Mouse (Mus musculus) embryo, embryonic 9.5 days (tissue): ENCODE measurements around the gene Ephb3.
"Not testable (repeated sequence)": the region's sequence is repeated elsewhere in the genome, so short reads cannot be mapped to it uniquely, and the experiment has no call there.

Source experiments
- DNase-seq: peaks from one replicate; pipeline ENCODE4 v3.0.0-alpha.2; 2017; ENCODE audit errors: extremely low spot score

The Ephb3 gene

DNA sequence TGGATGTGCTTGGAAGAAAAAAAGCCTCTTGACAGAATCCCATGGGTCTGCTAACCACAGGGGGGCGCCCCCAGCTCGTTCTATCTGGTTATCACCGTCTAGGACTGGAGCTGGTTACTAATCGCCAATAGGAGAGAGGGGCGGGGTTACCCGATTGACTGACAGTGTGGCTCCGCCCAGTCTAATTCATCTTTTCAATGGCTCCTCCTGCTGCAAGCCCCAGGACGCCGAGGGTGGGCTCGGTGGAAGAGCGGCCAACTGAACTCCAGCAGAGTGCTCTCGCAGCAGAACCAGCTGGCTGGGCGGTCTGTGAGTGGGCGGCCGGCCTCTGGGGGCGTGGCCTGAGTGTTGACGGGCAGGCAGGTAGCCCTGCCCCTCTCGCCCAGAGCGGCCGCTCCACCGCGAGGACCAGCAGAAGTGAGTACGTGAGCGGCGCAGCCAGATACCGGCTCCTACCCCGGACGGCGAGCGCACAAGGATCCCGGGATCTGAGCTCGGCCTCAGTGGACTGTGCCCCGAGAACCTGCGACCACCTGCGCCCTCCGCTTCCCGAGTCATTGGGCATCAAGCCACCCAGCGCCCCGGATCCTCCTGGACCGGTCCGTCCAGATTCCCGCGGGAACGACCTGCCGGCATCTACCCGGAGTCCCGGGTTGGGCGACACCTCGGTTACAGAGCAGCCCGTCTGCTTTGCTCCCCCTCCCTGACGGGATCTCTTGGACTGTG lies at the start of gene Ephb3:
TSS of gene Ephb3 (plus strand) at position 389 of the 726 bp plus-strand sequence.
- DNase-seq: peak; percentile 99

DNA sequence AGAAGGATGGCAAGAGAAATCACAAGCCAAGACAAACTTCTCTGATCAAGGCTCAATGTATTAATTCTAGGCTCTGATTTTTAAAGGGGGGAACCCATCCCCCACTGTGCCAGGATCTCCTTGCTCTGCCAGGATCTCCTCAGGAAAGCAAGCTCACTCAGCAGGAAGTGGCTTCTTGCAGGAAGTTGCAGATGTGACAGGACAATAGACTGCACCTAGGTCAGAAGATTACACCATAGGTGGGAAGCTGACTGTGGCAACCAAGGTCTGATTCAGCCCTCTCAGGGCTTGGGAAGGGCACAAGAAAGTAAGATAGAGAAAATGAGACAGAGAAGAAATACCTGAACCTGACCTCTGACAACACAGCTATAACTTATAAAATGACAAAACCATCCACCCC lies 48.3 kb upstream of the Ephb3 start:
- not testable (repeated sequence) for DNase-seq

DNA sequence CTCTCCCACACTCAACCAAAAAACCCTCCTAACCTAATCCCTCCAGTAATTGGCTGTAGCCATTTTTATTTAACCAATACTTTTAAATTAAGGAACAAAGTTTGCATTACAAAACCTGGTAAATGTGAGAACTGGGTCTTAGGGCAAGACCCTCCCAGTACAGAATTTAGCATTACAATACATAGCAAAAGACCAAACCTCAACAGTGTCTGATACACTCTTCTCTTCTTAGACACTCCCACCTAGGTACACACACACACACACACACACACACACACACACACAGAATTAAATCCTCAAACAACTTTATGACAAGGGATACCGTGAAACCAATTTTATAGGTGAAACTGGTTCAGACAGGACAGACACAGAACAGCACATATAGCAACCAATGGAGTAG lies 45.3 kb upstream of the Ephb3 start:
- not testable (repeated sequence) for DNase-seq

DNA sequence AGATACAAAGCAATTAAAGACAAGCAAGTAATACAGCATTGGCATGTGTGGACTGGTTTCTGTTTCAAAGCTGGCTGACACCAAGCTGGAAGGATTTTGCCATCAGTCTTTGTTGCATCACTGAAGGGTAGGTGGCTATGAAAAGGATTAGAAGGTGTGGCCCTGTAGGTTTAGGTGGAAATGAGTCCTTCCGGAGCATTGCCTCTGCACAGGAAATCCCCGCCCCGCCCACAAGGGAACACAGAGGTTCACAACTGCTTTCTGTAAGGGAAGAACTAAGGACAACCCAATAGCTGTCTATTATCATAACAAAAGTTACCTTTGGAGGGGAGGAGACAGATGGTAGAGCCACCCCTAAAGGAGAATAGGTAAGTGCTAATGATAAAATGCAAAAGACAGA lies 41.1 kb upstream of the Ephb3 start:
- DNase-seq: not testable (repeated sequence)

DNA sequence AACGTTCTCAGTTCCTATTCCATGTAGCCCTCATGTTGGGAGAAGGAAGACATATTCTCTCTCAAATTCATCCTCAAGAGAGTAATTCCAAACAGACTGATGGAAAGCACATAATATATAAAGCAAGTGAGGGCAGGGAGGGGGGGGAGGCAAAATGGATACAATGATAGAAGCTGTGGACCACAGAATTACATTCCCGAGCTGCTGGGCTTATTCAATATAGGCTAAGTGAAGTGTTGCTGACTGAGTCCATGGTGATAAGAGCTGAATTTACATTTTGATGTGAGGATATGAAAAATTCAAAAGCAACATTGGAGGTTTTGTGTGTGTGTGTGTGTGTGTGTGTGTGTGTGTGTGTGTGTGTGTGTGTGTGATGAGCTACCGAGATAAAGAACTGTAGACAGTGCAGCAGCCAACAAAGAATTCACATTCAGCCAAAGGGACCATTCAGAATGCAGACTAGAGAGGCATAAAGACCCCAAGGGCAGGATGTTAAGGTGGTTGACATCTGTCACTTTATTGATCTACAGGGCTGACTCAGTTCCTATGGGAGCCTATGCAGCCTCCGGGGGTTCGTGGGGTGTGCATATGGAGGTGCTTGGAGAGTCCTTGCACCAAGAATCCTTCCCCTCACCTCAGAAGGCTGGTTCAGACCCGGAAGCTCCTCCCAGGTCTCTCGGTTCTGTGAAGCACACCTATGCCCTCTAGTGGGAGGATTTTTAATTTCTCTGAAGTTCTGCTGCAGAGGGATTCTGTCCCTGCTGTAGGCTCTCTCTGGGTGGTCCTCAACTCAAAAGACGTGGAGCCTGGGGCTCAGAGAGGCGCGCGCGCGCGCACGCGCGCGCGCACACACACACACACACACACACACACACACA lies 39.0 kb upstream of the Ephb3 start:
- DNase-seq: not testable (repeated sequence)

DNA sequence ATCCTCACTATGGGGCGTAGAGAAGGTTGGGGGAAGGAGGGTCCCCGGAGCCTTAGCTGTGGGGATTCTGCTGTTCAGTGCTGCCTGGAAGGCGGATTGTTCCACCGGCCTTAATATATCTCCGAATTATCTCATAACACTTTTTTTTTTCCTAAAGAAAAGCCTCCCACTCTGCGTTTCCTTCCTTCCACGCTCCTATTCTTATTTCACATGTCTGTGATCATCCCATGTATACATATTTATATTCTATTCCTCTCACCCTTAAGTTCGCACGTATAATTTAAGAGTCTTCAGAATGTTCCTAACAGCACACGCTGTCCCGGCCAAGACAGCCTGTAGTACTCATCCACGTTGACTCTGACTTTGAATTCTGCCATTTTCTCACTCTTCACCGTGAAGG lies 35.8 kb upstream of the Ephb3 start:
- DNase-seq: no peak

DNA sequence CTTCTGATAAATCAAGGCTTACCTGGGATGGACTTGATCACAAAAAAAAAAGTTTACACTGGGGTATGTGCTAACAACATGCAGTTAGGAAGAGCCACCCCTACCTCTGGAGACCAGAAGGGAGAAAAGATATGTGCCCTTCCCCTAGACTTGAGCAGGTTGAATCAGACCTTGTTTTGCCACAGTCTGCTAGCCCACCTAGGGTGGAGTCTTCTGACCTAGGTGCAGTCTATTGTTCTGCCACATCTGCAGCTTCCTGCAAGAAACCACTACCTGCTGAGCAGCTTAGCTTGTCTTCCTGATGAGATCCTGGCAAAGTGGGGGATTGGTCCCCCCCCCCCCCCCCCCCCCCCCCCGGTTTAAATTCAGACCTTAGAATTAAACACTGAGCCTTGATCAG lies 29.3 kb upstream of the Ephb3 start:
- no peak for DNase-seq

DNA sequence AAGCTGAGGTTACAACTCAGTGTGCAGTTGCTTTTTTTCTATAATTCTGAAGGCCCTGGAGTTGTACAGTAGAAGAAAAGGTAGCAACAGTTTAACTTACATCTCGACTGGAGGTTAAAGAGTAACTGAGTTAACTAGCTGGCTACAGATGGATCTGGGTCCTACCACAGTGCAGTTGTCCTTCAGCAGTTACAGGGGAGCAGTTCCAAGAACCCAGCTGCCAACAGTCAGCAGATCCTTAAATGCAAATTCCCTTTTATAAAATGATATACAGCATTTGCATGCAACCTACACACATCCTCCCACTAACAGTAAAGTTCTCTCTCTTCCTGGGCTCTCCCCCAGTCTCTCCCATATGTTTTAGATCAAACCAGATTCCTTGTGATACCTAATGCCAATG lies 22.4 kb upstream of the Ephb3 start:
- no peak for DNase-seq

DNA sequence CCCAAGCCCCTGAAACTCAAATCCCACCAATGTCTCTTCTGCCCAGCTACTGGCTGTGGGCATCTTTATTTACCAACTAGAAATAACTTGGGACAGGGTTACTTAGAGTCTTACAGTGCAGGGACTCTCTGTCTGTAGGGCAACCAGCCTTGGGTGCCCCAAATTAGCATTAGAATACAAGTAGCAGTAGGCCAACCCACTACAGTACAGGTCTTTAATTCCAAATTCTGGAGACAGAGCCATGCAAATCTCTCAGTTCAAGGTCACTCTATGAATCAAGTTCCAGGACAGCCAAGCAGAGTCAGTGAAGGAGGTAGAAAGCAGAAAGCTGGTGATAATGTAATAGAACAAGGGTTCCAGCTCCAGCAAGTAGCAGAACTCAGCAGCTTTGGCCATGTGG lies 19.9 kb upstream of the Ephb3 start:
- DNase-seq: no peak

DNA sequence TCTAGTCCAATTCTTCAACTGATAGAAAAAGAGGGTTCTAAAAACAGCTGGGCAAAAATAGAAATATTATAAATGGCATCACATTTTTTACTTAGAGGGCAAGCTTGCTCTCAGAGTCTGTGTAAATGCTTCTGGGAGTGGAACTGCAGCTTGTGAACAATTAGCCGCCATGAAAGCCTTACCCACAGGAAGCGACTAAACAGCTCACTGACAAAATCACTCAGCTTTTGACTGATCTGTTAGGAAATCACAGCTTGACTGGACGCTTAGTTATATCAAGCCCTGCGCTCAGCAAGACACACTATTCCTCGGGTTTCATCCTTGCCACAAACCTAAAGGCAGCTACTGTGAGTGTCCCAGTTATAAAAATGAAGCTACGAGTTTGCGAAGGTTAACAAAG lies 17.0 kb upstream of the Ephb3 start:
- no peak for DNase-seq

DNA sequence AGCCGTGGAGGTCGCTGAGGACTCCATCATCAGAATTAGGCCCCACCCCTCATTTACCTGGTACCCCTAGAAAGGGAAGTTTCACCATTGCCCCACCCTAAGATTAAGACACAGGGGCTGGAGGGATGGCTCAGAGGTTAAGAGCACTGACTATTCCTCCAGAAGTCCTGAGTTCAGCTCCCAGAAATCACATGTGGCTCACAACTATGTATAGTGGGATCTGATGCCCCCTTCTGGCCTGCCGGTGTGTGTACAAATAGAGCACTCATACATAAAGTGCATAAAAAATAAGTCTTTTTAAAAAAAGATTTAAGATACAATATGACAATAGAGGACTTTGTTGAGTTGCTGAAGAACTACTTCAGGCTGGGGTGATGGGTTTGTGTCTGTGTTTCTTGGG lies 16.2 kb upstream of the Ephb3 start:
- DNase-seq: no peak

DNA sequence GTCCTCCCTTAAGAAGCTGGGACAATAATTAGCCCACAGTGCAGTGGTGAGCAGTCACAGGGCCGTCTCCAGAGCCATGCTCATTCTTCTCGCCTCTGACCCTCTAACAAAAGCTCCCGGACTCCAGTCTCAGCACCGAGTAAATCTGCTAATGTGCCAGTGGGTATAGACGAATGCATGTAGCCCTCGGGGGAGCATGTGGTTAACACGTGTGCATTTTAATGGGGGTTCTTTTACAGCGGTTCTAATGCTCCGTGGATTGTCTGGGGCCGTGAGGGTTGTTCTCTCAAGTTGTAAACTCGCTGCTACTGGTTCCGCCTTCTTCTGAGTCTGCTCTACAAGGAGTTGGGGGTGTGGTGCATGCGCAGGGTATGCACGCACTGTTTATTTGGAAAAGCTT lies 13.0 kb upstream of the Ephb3 start:
- no peak for DNase-seq

DNA sequence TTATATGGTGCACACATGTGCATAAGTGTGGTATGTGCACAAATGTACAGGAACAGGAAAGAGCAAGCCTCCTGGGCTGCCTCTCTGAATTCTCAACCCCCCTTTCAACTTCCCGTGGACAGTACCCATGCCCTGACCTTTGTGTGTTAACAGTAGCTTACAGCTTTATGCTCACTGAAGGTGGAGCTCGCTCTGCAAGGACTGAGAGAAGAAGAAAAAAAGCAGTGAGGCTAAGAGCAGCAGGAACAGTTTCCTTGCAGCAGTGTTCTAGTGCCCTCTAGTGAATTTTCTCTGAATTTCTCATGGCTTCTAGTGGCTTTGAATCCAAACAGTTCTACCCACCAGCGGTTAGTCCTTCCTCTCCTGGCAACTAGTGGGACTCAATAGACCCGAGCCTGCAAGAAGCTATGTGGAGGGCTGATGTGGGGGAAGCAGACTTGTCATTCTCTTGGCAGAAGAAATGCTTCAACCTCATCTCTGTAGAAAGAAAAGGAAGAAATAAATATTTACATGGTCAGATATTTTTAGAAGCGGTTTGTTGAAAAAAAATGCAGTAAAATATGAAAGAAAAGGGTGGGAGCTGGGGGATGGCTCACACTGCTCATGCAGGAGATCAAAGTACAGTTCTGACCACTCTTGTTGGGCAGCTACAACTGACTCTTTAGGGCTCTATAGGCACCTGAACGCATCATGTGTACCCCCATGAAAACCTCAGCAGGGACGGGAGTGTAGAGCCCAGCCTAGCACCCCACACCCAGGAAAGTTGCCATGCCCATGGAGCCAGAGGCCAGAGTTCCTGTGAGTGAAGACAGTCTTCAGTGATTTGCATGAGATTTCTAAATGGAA lies 11.8 kb upstream of the Ephb3 start:
- DNase-seq: peak; percentile 76

DNA sequence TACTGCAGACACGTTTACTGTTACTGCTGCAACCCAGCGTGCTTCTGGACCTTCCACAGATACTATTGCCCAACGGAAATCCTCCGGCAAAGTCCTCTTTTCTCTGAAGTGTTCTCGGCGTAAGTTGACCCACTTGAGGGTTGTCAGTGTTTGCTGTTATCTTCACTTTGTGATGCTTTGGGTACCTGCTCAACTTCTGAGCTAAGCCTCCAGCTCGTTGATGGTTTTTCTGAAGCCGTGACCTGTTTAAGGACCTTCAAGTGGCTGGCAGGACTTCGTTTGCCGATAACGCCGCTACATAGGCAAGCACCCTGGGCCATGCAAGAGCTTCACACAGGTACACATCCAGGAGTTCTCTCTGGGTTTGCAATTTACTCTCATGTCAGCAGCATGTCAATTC lies 10.4 kb upstream of the Ephb3 start:
- no peak for DNase-seq

DNA sequence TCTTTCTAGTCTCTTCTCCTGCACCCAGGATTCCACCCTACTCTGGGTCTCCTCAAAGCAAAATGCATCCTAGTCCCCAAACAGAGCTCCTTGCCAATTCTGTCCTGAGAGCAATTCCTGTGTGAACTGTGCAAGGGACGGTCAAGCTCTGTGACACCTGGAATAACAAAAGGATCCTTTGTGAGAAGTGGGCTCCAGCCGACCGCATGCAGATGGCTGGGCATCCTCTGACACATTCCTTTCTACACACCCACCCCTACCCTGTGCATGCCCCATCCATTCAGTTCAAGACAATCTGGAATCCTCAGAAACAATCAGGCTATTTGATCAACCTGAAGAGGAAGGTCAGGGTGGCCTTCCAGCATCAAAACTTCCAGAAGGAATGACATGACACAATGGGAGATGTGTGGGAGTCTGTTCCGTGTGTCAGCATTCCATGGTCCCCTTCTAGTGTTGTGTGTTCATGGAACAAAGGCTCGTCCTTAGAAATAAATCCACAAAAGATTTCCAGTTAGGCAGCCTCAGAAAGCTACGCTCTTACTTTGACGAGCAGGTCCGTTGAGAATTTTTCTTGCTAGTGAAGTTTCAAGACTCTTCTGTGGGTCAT lies 9.2 kb upstream of the Ephb3 start:
- no peak for DNase-seq

DNA sequence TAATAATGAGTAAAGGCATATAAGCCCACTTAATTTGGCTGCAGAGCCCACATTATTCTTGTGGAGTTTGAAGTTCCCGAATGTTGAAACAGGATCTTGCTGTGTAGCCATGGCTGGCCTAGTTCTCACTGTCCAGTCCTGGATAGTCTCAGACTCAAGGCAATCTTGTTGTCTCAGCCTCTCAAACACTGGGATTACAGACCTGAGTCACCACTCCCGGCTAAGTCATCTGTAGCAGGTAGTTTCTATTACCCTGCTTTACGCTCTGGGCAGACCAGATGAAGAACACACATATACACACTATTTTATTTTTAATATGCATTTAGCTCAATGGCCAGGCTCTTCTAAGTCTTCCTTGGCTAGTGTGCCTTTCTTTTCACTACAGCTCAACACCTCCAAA lies 8.0 kb upstream of the Ephb3 start:
- no peak for DNase-seq

DNA sequence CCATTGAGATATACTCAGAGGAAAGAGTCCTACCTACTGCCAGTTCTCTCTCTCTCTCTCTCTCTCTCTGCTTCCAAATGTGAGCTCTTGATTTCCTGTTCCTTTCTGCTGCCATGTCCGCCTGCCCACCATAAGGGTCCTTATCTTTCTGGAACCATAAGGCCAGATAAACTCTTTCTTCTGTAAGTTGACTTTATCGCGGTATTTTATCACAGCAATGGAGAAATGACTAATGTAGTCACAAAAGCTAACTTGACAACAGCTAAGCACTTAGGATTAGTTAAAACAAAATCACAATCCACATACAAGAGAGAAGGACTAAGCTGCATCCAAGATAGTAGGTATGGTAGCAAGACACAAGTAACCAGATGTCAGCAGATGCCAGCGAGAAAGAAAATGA lies 7.0 kb upstream of the Ephb3 start:
- no peak for DNase-seq

DNA sequence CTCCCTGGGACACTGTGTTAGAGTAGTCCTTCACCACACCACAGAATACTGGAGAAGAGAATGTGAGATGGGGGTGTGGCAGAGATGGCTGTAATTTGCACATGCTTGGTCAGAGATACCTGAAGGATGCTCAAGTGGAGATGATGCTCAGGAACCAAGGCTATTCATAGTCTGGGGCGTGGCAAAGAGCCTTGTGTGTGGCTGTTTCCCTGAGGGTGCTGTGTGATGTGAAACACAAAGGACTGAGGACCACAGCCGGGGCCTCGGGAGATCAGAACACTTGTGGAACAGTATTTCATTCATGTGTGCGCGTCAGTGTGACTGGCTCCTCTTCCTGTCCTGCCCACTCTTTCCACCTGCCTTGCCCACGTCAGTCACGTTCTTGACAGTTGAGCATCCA lies 6.5 kb upstream of the Ephb3 start:
- no peak for DNase-seq

DNA sequence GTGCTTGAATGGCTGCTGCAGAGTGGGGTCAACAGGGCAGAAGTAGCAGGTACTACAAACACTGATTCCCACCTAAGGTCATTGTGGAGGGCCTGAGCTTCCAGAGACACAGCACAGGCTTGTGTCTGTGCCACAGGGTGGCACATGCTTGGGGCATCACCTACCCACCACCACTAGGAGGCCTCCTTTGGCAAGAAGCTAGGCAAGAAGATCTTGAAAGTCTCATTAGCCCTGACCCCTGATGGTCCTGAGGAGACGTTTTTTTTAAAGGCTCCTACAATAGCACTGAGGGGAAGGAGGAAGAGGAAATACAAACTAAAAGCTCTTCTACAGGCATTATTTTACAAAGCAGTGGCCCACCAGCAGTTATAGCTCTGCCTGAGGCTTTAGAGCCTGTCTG lies 6.0 kb upstream of the Ephb3 start:
- DNase-seq: no peak

DNA sequence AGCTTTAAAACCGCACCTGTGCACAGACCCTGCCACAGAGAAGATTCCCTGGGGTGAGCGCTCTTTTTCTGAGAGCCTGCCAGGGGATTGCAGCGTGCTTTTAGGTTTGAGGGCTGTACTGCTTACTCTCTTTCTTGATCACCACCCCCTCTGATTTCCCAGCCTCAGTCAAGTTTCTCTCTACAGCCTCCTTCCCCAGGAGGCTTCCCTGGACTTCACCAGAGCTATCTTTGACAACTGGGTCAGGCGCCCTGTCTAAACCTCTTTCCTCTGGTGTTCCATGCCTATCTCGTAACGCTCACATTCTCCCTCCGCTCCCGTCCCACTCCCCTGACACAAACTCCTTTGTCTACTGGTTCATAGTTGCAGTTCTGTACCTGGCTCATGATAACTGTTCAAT lies 5.1 kb upstream of the Ephb3 start:
- no peak for DNase-seq

DNA sequence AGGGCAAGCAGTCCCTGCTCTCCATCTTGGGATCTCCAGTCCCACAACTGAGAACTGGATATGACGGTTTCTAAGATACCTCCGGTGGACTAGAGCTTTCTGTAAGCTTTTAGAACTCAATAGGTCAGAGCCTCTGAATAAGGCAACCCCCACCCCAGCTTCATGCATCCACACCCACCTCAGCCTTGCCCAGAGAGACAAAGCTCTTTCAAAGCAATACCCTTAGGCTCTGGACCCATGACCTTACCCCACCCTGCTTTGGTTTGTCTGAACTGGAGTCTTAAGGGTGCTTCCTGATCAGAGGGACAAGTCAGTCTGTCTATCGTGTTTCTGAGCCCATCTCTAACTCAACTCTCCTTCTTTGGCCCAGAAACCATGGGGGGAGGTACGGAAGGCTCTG lies 1.8 kb upstream of the Ephb3 start:
- no peak for DNase-seq
